Mouse (Mus musculus) right cerebral cortex, postnatal 10 days (tissue): Measurements from ENCODE around the gene Ptprn2.

Source experiments
- DNase-seq, 2 experiments: peaks; one replicate each; pipeline ENCODE4 v3.0.0; 2021; ENCODE audit warnings: low spot score in 2 of 2

Ptprn2 gene

GRCm38 (mm10) chr12:117049829-117050228, 564.3 kb downstream of the Ptprn2 start:
- DNase-seq = peak in 1 of 2 experiments; percentile 28

DNA sequence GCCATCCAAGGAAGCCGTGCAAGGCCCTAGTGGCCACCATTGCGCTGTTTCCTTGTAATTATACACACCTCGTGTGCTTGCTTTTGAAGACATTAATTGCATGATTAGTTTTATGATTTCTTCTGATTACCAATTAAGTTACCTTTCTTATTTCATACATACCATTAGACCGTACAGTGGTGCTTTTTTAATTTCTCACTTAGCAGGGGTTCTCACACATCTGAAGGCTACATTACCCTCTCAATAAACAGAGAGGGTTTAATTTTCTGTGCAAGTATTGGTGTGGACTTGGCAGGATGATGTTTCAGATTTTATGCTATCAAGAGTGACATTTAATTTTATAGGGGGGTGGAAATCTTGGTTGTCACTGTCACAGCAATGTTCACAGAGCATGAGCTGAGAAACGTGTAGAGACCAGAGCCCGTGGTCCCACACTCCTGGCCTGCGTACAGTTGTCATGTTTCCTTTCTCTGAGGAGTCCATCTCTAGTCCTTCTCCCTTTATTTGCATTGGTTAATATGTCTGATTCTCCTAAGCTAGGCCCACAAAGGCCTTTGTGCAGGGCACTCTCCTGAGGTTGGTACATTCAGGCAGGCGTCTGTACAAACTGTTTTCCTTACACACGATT, 567.8 kb downstream of the Ptprn2 start:
- no peak for DNase-seq

- DNase-seq = peak; percentile 43 to 62
These were observed 568.6 kb downstream of the Ptprn2 start for GRCm38 (mm10) chr12:117053851-117054769.

- DNase-seq = peak in 1 of 2 experiments; percentile 23
These were observed 569.5 kb downstream of the Ptprn2 start for GRCm38 (mm10) chr12:117054925-117055570.

DNA sequence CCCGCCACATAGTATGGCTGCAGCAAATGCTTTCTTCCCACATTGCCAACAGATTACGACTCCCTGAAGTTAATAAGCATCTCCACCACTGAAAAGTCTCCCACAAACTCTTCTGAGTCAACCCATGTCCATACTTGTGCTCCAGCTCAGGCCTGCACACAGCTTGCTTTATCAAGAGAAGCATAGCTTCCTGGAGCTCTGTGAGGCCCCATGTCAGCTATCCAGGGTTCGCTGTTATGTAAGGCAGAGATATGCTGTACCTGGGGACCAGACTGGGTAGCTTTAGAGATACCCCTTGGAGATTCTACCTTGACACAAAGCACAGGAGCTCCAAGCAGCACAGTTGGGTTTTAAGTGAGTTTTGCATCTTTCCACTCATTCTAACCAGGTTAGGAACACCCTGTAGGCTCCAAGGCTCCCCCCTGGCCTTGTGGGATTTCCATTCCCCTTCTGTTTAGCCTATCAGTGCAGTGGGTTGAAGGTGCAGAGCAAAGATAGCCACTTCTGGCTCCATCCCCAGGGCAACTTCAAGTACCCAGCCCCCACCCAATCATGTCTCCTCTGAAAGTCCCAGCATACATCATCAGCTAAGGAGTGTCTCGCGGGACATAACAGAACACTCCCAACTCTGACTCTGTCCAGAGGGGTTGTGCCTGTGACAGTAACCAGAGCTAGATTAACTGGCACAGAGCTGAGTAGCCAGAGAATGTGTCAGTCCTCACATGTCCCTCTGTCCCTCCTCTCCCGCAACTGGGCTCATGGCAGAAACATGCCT, 572.9 kb downstream of the Ptprn2 start:
- peak in 1 of 2 experiments; percentile 15 for DNase-seq

DNA sequence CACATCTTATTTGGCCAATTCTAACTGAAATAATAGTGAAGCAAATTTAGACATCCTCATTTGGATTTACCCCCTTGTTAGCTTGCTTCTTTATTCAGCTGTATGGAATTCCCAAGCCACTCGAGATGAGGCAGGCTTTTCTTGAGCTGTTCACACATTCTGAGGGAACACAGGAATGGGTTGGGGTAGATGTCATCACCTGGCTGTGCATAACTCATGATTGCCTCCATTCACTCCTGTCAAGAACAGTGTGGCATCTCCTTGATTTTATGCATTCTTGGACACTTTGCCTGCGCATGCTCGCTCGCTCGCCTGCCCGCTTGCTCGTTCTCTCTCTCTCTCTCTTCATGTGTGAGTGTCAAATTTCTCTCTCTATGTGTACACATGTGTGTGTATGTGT, 573.5 kb downstream of the Ptprn2 start:
- peak in 1 of 2 experiments; percentile 14 for DNase-seq

DNA sequence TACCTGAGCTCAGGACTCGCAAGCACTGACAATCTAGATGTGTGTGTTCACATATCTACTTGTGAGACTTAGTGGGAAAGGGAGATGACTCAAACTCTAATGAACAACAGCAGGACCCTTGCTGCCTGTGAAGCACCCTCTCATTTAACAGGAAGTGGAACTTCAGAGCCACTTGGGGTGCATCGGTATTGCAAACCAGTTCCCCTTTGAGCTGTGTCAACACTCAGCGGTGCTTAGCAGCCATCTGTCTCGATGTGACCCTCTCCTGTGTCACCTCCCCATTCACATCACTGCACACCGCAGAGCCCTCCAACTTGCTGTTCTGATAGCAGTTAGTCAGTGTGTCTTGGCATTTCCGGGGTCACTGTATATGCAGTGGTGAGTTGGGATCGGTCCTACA, 592.1 kb downstream of the Ptprn2 start:
- peak in 1 of 2 experiments; percentile 13 for DNase-seq

- peak; percentile 66 to 74 for DNase-seq
These were observed 593.4 kb downstream of the Ptprn2 start for GRCm38 (mm10) chr12:117078945-117079344.

GRCm38 (mm10) chr12:117079724-117080123, 594.2 kb downstream of the Ptprn2 start:
- peak; percentile 18 to 40 for DNase-seq

- peak in 1 of 2 experiments; percentile 25 for DNase-seq
These were observed 598.6 kb downstream of the Ptprn2 start for GRCm38 (mm10) chr12:117083856-117084701.

DNA sequence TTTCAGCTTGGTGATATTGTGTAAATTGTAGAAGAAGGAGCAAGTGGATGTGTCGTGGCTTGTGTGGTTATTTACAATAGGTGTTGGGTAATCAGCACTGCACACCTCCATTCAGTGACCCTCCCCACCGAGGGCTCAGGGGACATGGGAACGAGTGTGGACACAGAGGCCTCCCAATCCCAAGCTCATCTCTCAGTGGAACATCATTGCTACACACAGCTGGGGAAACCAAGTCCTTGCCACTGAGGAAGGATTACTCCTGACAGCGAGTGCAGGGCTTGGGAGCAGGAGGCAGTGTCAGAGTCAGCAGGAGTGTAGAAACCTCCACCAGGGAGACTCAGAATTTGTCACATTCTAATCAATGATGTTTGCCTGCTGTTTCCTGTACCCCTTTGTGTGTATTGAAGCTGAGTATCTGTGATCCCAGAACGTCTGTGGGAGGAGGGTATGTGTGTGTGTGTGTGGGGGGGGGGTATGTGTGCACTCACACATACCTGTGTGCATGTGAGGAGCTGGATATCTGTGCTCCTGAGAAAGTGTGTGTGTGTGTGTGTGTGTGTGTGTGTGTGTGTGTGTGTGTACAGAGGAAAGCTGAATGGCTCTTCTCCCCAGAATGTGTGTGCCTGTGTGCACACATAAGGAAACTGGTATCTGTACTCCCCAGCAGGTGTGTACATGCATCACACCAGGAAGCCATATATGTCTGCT, 599.3 kb downstream of the Ptprn2 start:
- DNase-seq = peak in 1 of 2 experiments; percentile 1

DNA sequence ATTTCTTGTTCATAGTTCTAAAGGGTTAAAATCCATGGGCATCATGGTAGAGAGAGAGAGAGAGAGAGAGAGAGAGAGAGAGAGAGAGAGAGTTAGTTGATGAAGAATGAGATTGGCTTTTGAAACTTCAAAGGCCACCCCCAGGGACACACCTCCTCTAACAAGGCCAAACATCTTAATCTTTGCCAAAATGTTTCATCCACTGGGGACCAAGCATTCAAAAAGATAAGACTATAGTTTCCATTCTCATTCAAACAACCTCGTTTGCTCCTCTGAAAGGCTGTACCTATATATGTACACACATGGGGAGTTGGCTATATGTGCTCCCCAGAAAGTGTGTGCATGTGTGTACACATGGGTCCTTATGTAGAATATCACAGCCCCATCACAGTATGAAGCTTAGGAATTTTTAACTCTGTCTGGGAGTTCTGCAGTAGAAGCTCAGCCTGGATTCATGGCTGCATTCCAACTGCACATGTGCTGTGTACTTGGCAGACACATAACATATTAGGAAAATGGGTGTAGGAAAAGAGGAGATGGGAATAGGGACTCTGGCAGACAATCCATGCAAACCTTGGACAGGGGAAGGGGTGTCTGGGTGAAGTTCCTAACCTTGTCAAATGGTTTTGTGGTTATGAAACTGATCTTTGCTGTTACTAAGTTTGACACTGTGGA, 600.3 kb downstream of the Ptprn2 start:
- DNase-seq = peak; percentile 72 to 76

GRCm38 (mm10) chr12:117092345-117093107, 607.0 kb downstream of the Ptprn2 start:
- DNase-seq = no peak

- DNase-seq = no peak
These were observed 610.4 kb downstream of the Ptprn2 start for GRCm38 (mm10) chr12:117095941-117096340.

DNA sequence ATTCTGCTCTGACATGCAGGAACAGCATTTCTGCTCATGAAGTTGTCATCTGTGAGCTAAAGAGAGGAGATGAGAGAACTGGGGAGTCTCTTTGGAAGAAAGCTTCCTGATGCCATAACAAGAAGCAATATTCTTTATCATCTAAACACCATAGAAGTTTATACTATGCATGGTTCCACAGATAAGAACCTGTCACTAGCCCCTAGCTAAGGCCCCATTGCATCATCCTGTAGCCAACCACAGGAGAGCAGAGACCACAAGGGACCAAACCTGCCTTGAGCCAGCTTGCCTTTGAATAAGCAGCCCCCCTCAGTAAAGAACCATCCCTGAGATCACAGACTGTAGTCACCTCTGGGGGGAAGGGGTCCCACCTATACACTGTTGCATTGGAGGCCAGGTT, 612.8 kb downstream of the Ptprn2 start:
- no peak for DNase-seq

- DNase-seq = peak in 1 of 2 experiments; percentile 36
These were observed 621.2 kb downstream of the Ptprn2 start for GRCm38 (mm10) chr12:117106696-117107095.

GRCm38 (mm10) chr12:117107143-117107616, 621.7 kb downstream of the Ptprn2 start:
- DNase-seq = peak; percentile 80 to 90

DNA sequence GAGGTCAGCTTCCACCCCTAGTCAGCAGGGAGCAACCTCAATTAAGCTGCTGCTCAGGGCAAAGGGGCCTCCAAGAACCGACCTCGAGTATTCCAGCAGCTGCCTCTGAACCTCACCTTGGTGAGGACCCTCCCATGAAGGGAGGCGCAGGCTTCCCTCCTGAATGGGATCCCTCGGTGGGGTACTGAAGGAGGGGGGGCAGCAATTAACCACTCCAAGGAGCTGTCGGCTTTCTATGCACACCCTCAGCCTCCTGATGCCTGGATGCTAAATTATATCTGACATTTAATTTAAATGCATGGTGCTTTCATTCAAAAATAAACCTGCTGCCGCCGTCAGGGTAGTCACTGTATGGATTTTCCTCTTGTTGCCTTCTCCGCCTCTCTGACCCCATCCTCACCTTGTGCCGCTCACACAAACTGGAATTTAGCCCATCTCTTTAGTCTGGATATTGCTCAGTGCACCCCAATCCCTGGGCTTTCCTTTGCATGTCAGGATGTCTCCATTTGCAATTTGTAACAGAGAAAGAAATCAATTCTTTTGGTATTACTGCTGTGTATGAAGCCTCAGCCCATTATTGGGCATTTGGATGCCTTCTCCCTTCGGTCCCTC, 629.8 kb downstream of the Ptprn2 start:
- DNase-seq = no peak
